Mouse (Mus musculus): ENCODE results near the gene Gm3055. TPM values are rescaled to one million over a fixed set of nuclear protein-coding genes. Genes with fewer than 3 reads are reported as not detected.
"Not testable (repeated sequence)": the region's sequence is repeated elsewhere in the genome, so short reads cannot be mapped to it uniquely, and the experiment has no call there.

The Gm3055 gene
- not detected in 2 replicates for total RNA-seq (2015; ENCODE audit: low replicate concordance)
- total RNA-seq (2017; ENCODE audit: low replicate concordance) = 0.76 TPM in 1 of 2 replicates, not detected in the other

GRCm38 (mm10) chr10:81770506-81771403, at the start of gene Gm3055:
Gene Gm3055 (minus strand): TSS chr10:81771161.
- not testable (repeated sequence) for ATAC-seq (replicated peaks; ENCODE audit: low FRiP score, poor library complexity, severe bottlenecking)

- ATAC-seq (replicated peaks; ENCODE audit: low FRiP score, poor library complexity, severe bottlenecking) = not testable (repeated sequence)
Measured at GRCm38 (mm10) chr10:81811899-81812298, 40.9 kb upstream of the Gm3055 start, which contains the start of gene Gm4767. Gene Gm4767 (plus strand): TSS chr10:81812186.

GRCm38 (mm10) chr10:81771404-81771777, 430 bp upstream of the Gm3055 start:
- not testable (repeated sequence) for ATAC-seq (replicated peaks; ENCODE audit: low FRiP score, poor library complexity, severe bottlenecking)

GRCm38 (mm10) chr10:81704531-81705301, 66.2 kb downstream of the Gm3055 start, which contains the start of gene Zfp433:
Gene Zfp433 (plus strand): TSS chr10:81704825.
- peak; percentile 96 for ATAC-seq (replicated peaks; ENCODE audit: low FRiP score, poor library complexity, severe bottlenecking)

Other genes with a start within 250 kb of the Gm3055 start
- gene Gna15, start 246.9 kb downstream of the Gm3055 start, total RNA-seq (2015; ENCODE audit: low replicate concordance) = 1.4 TPM in 1 of 2 replicates, not detected in the other
- gene Gna15, start 246.9 kb downstream of the Gm3055 start, total RNA-seq (2017; ENCODE audit: low replicate concordance) = 2.6 and 4.9 TPM in 2 replicates
- 7.2 and 11.3 TPM in 2 replicates for gene Gna11, start 226.0 kb downstream of the Gm3055 start, total RNA-seq (2015; ENCODE audit: low replicate concordance)
- gene Gna11, start 226.0 kb downstream of the Gm3055 start, total RNA-seq (2017; ENCODE audit: low replicate concordance) = 8.0 and 11.0 TPM in 2 replicates
- gene Aes, start 211.7 kb downstream of the Gm3055 start, total RNA-seq (2015; ENCODE audit: low replicate concordance) = 103 and 116 TPM in 2 replicates
- 44.2 and 47.5 TPM in 2 replicates for gene Aes, start 211.7 kb downstream of the Gm3055 start, total RNA-seq (2017; ENCODE audit: low replicate concordance)
- not detected in 2 replicates for gene Tle2, start 196.6 kb downstream of the Gm3055 start, total RNA-seq (2015; ENCODE audit: low replicate concordance)
- gene Tle2, start 196.6 kb downstream of the Gm3055 start, total RNA-seq (2017; ENCODE audit: low replicate concordance) = not detected in 2 replicates
- gene Tle6, start 170.1 kb downstream of the Gm3055 start, total RNA-seq (2015; ENCODE audit: low replicate concordance) = not detected in 2 replicates
- 4.1 TPM in 1 of 2 replicates, not detected in the other for gene Tle6, start 170.1 kb downstream of the Gm3055 start, total RNA-seq (2017; ENCODE audit: low replicate concordance)
- 2.2 TPM in 1 of 2 replicates, not detected in the other for gene BC025920, start 164.9 kb downstream of the Gm3055 start, total RNA-seq (2015; ENCODE audit: low replicate concordance)
- gene BC025920, start 164.9 kb downstream of the Gm3055 start, total RNA-seq (2017; ENCODE audit: low replicate concordance) = 1.7 and 2.4 TPM in 2 replicates
- 5.4 and 7.2 TPM in 2 replicates for gene Sirt6, start 143.4 kb downstream of the Gm3055 start, total RNA-seq (2015; ENCODE audit: low replicate concordance)
- gene Sirt6, start 143.4 kb downstream of the Gm3055 start, total RNA-seq (2017; ENCODE audit: low replicate concordance) = 0.23 and 1.3 TPM in 2 replicates
- gene Ankrd24, start 142.6 kb downstream of the Gm3055 start, total RNA-seq (2015; ENCODE audit: low replicate concordance) = not detected in 2 replicates
- not detected in 2 replicates for gene Ankrd24, start 142.6 kb downstream of the Gm3055 start, total RNA-seq (2017; ENCODE audit: low replicate concordance)
- gene Gm10778, start 122.1 kb downstream of the Gm3055 start, total RNA-seq (2015; ENCODE audit: low replicate concordance) = not detected in 2 replicates
- gene Gm10778, start 122.1 kb downstream of the Gm3055 start, total RNA-seq (2017; ENCODE audit: low replicate concordance) = 3.0 TPM in 1 of 2 replicates, not detected in the other
- 4.3 and 7.5 TPM in 2 replicates for gene Zfp433, start 66.3 kb downstream of the Gm3055 start, total RNA-seq (2015; ENCODE audit: low replicate concordance)
- 11.2 and 12.0 TPM in 2 replicates for gene Zfp433, start 66.3 kb downstream of the Gm3055 start, total RNA-seq (2017; ENCODE audit: low replicate concordance)
- 0.42 and 2.2 TPM in 2 replicates for gene Gm4767, start 41.0 kb upstream of the Gm3055 start, total RNA-seq (2015; ENCODE audit: low replicate concordance)
- 0.08 TPM in 1 of 2 replicates, not detected in the other for gene Gm4767, start 41.0 kb upstream of the Gm3055 start, total RNA-seq (2017; ENCODE audit: low replicate concordance)
- gene Gm32687, start 92.8 kb upstream of the Gm3055 start, total RNA-seq (2015; ENCODE audit: low replicate concordance) = 7.9 TPM in 1 of 2 replicates, not detected in the other
- 2.2 TPM in 1 of 2 replicates, not detected in the other for gene Gm32687, start 92.8 kb upstream of the Gm3055 start, total RNA-seq (2017; ENCODE audit: low replicate concordance)
- 4.7 TPM in 1 of 2 replicates, not detected in the other for gene Zfp781, start 159.3 kb upstream of the Gm3055 start, total RNA-seq (2015; ENCODE audit: low replicate concordance)
- 0.76 TPM in 1 of 2 replicates, not detected in the other for gene Zfp781, start 159.3 kb upstream of the Gm3055 start, total RNA-seq (2017; ENCODE audit: low replicate concordance)